Mouse (Mus musculus) embryo, embryonic 11 days (tissue): ENCODE data around the gene Def8.

Experiments
- DNase-seq: peaks from one replicate; pipeline ENCODE4 v3.0.0-alpha.2; 2015

Gene Def8

GRCm38 (mm10) chr8:123492898-123493297 lies 69.6 kb downstream of the Def8 start:
- DNase-seq, result no peak

- DNase-seq, result no peak
Observed at GRCm38 (mm10) chr8:123497699-123498098, 74.4 kb downstream of the Def8 start.

DNA sequence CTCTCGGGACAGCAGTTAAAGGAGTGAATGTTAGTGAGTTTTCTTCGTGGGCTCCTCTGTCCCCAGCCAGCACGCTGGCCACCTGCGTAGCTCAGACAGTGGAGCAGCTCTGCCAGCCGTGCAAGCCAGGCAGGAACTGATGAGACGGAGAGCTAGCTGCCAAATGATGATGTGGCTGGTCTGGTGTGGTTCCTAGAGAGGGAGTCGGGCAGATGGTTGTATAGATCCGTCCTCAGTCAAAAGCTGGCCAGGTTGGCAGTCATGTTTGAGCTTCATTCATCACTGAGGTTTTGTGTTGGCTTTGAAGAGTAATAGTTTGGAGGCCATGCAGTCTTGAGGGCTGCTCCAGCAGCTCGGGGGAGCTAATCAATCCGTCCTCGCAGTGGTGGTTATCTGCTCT lies 75.6 kb downstream of the Def8 start:
- no peak for DNase-seq

DNA sequence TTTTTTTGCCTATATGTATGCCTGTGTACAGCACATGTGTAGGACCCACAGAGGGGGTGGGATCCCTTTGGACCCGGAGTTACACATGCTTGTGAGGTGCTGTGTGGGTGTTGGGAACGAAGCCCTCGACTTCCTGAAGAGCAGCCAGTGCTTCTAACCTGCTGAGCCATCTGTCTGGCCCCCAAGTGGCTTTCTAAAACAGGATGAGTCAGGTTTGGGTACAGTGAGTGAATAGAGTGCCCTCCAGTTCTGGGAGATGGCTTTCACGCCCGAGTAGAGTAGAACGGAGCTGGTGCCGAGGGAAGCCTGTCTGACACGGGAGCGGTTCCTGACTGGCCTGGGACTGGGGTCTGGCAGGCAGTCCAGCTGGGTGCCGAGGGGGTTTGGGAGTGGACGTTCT lies 76.2 kb downstream of the Def8 start:
- DNase-seq, result no peak

- DNase-seq, result no peak
Observed at GRCm38 (mm10) chr8:123502192-123502591, 78.9 kb downstream of the Def8 start.

DNA sequence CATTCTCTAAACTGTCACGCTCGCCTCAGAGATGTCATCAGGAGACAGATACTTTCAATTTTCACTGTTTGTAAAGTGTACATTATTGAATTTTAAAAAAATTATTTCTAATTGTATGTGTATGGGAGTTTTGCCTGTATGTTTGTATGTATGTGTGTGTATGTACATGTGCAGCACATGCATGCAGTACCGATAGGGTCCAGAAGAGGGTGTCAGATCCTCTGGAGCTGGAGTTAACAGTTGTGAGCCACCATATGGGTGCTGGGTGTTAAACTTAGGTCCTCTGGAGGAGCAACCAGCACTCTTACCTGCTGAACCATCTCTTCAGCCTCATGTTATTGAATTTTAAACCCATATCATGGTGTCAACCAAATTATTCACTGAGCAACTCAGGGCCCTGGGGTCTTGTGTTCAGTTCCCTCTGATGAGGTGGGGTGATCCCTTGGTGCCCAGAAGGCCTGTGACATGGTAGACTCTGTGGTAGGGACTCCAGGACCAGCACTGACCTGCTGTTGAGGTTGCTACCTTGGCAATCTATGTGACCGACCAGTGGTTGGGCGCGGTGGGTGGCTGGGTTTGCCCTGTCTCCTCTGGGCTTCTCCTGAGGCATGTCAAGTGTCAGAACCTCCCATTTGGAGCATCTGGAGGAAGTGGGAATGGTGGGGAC lies 80.6 kb downstream of the Def8 start:
- no peak for DNase-seq

DNA sequence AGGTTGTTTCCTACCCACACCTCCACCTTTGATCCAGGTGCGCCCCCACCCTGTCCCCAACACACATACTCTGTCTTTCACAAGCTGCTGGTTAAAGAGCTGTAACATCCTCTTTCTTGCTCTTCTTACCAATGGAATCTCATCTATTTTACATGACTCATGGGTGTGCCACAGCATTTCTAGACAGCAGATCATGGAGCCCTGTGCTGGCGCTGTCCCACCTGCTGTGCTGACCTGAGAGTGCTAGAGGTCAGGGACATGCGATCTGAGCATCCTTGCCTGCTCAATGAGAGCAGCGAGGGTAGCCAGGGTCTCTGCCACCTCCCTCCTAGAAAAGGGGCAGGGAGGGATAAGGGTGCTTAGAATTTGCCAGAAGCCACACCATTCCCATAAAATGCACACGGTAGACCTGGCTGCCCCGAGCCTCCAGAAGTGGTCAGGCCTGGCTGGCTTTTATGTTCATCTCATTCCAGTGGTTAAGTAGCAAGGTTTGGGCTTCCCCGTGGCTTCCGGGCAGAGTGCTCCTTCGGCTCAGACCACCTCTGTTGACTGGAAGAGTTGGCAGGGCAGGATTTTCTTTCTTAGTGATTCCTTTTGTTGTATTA lies 81.4 kb downstream of the Def8 start:
- no peak for DNase-seq

DNA sequence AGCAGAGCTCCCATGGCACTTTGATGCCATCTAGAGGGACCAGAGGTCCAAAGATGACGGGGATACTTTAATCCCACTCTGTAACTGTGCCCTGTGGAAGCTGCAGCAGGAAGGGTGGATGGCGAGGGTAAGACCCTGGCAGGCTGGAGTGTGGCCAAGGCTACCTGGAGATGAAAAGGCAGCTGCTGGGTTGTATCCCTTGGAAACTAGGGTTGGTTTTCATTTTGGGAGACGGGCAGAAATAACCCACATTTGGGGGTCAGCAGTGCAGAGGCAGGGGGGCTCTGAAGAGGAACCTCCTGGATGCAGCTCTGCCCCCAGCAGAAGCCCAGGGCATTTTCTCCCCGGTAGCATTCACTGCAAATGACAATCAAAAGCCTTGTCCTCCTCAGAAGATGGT lies 81.9 kb downstream of the Def8 start:
- no peak for DNase-seq

GRCm38 (mm10) chr8:123505695-123506094 lies 82.4 kb downstream of the Def8 start:
- DNase-seq, result no peak

DNA sequence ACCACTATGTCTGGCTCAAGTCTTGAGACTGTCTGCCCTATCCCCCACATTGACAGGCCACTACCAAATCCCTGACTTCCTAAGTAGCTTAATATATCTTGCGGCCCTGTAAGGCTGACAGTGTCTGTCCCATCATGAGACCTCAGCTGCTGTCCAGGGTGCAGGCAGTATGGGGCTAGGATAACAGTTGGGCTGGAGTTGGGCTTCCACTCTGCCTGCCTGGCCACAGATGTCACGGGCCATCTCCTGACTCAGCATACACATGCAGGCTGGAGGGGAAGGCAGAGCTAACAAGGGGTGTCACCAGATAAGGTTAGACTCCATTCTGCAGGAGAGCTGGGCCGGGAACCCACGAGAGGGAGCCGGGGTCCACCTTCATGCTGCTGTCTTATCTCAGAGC lies 83.8 kb downstream of the Def8 start:
- no peak for DNase-seq

DNA sequence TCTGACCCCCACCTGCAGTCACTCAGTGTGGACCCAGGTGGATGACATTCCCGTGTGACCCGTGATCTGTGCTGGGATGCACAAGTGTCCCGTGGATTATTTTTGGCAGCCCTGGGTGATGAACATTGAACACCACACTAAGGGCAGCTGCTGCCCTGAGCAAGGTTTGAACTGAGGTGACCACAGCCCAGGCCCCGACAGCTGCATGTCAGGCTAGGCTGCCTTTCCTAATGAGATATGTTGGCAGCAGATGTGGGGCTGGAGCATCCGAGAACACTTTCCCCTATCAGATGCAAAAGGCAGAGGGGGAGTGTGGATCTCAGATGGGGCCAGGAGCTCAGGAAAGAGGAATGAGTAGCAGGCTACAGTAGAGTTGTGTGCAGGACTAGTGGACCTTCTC lies 87.5 kb downstream of the Def8 start:
- no peak for DNase-seq
